Mouse (Mus musculus): ENCODE results near the gene Sik3. TPM values are rescaled to one million over a fixed set of nuclear protein-coding genes. Genes with fewer than 3 reads are reported as not detected.
"Not testable (repeated sequence)": the region's sequence is repeated elsewhere in the genome, so short reads cannot be mapped to it uniquely, and the experiment has no call there.

Gene Sik3
- polyA plus RNA-seq, 1 experiment from 2014 or later: 5.6 TPM

GRCm38 (mm10) chr9:46069013-46069412 lies 56.4 kb downstream of the Sik3 start:
- ATAC-seq (ENCODE audit: low FRiP score): no peak
- no peak overlapping the region for H3K4me2 ChIP-seq
- no peaks in the 10 kb centered on the region for H3K9me3 ChIP-seq
- H3K27ac ChIP-seq: no peak overlapping the region
- 84% methylated on average over 4 of the region's 4 CpGs for WGBS
- no peak overlapping the region for H3K4me3 ChIP-seq
- H3K4me1 ChIP-seq (replicated peaks): peaks cover 31% of the 10 kb centered on the region
- H3K9ac ChIP-seq: no peak overlapping the region
- H3K36me3 ChIP-seq: no peaks in the 10 kb centered on the region
- H3K27me3 ChIP-seq: no peaks in the 10 kb centered on the region

DNA sequence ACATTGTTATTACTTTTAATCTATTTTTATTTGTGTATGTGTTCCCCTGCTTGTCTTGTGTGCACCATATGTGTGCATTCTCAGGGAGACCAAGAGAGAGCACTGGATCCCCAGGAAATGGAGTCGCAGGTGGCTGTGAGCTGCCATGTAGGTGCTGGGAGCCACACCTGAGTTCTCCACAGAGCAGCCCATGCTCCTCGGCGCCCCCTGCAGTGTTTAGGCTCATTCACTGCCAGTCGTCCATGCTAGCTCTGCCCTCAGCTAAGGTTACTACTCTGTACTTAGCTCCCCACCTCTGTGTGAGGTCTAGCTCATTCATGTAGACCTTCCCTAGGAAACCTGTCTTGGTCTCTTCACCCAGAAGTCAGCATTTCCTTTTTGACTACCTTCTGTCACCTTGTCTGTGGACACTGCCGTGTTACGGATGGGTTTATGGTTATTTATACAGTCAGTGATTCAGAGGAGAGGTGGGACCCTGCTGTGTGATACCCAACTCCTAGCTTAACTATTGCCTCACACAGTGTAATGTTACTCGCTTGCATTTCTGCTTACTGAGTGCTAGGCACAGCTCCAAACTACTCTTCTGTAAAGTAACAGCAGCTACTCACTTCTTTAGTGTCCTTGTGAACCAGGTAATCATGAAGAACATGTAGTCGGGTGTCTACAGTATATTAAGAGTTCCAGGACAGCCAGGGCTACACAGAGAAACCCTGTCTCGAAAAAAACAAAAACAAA lies 59.6 kb downstream of the Sik3 start:
- WGBS: 75% methylated on average over 9 of the region's 9 CpGs
- Histone ChIP-seq H3K4me3 (no peak overlapping the region), H3K27ac (no peak overlapping the region), H3K4me2 (no peak overlapping the region), H3K27me3 (no peaks in the 10 kb centered on the region), H3K4me1 (replicated peaks) (peaks cover 26% of the 10 kb centered on the region), H3K36me3 (no peaks in the 10 kb centered on the region), H3K9ac (no peak overlapping the region), H3K9me3 (no peaks in the 10 kb centered on the region)
- ATAC-seq (ENCODE audit: low FRiP score): no peak

DNA sequence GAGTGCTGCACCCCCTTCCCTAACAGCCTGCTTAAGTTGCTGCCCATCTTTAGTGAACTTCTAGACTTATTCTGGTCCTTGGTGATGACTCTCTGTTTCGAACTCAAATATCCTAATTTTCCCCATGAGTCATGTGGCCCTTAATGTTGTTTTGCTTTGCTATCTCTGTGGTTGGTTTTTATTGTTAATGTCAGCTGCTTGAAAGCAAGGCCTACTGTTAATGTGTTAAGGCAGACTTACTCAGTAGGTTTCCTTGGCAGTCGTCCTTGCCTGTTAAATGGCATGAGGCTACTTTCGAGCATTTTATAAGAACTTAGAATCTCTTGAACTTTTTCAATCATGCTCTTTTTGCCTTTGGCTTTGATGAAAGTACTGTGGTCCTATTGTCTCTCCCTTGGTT lies 60.8 kb downstream of the Sik3 start:
- no peak overlapping the region for H3K4me2 ChIP-seq
- H3K36me3 ChIP-seq: no peaks in the 10 kb centered on the region
- H3K27me3 ChIP-seq: no peaks in the 10 kb centered on the region
- ATAC-seq (ENCODE audit: low FRiP score): no peak
- WGBS: 81% methylated on average over 3 of the region's 3 CpGs
- H3K4me3 ChIP-seq: no peak overlapping the region
- H3K4me1 ChIP-seq (replicated peaks): peaks cover 19% of the 10 kb centered on the region
- no peak overlapping the region for H3K9ac ChIP-seq
- H3K27ac ChIP-seq: no peak overlapping the region
- H3K9me3 ChIP-seq: no peaks in the 10 kb centered on the region

- no peaks in the 10 kb centered on the region for H3K9me3 ChIP-seq
- 73% methylated on average over 2 of the region's 2 CpGs for WGBS
- H3K4me1 ChIP-seq (replicated peaks): peaks cover 9% of the 10 kb centered on the region
- no peaks in the 10 kb centered on the region for H3K27me3 ChIP-seq
- H3K9ac ChIP-seq: no peak overlapping the region
- H3K4me2 ChIP-seq: no peak overlapping the region
- no peak overlapping the region for H3K27ac ChIP-seq
- no peak for ATAC-seq (ENCODE audit: low FRiP score)
- H3K36me3 ChIP-seq: no peaks in the 10 kb centered on the region
- no peak overlapping the region for H3K4me3 ChIP-seq
Measured at GRCm38 (mm10) chr9:46075578-46075977, 63.0 kb downstream of the Sik3 start.

GRCm38 (mm10) chr9:46082381-46082821 lies 69.8 kb downstream of the Sik3 start:
- no peak for ATAC-seq (ENCODE audit: low FRiP score)
- Histone ChIP-seq H3K9me3 (no peaks in the 10 kb centered on the region), H3K9ac (no peak overlapping the region), H3K4me2 (no peak overlapping the region), H3K4me3 (no peak overlapping the region), H3K36me3 (no peaks in the 10 kb centered on the region), H3K4me1 (replicated peaks) (peaks cover 24% of the 10 kb centered on the region), H3K27ac (no peak overlapping the region), H3K27me3 (no peaks in the 10 kb centered on the region)
- 71% methylated on average over 6 of the region's 6 CpGs for WGBS

- WGBS: 70% methylated on average over 7 of the region's 7 CpGs
- Histone ChIP-seq H3K9ac (no peak overlapping the region), H3K9me3 (no peaks in the 10 kb centered on the region), H3K27me3 (no peaks in the 10 kb centered on the region), H3K4me3 (no peak overlapping the region), H3K27ac (no peak overlapping the region), H3K4me2 (no peak overlapping the region), H3K4me1 (replicated peaks) (peaks cover 26% of the 10 kb centered on the region), H3K36me3 (no peaks in the 10 kb centered on the region)
- no peak for ATAC-seq (ENCODE audit: low FRiP score)
Measured at GRCm38 (mm10) chr9:46083490-46083893, 70.9 kb downstream of the Sik3 start.

DNA sequence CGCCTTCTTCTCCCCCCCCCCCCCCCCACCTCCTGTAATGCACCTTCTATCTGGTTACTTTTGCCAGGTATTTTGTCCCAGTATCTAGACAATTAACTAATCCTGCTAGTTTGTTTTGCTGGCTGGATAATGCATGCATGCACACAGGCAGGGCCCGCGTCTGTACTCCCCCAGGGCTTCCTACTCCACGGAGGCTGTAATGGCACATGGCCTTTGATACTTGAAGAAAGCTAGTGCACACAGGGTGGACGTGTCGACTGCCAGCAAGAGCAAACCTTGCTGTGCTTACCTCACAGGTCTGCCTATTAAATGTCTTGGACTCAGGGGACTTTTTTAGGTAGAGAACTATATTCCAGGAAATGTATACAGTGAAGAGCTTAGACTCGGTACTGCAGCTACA lies 73.3 kb downstream of the Sik3 start:
- H3K36me3 ChIP-seq: no peaks in the 10 kb centered on the region
- no peaks in the 10 kb centered on the region for H3K27me3 ChIP-seq
- no peak overlapping the region for H3K4me2 ChIP-seq
- no peak for ATAC-seq (ENCODE audit: low FRiP score)
- H3K9ac ChIP-seq: no peak overlapping the region
- H3K4me1 ChIP-seq (replicated peaks): peaks cover 26% of the 10 kb centered on the region
- no peak overlapping the region for H3K27ac ChIP-seq
- 64% methylated on average over 7 of the region's 7 CpGs for WGBS
- no peaks in the 10 kb centered on the region for H3K9me3 ChIP-seq
- H3K4me3 ChIP-seq: no peak overlapping the region

DNA sequence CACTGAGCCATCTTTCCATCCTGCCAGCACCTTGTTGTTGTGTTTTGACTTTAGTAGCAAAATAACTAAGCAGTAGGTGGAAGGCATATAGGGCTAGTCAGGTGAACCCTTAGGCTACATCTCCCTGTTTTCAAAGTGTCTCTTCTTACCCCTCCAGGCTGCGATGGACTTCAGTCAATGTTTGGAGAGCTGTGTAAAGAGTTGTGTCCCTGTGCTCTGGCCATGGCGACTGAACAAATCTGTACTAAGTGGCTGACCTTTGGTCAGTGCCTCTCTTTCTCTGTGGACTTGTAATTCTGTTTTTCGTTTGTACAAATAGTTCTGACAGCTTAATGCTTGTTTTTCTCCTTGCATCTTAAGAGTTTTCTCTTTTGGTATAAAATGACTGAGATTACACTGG lies 74.2 kb downstream of the Sik3 start:
- H3K9me3 ChIP-seq: no peaks in the 10 kb centered on the region
- no peak overlapping the region for H3K27ac ChIP-seq
- H3K4me2 ChIP-seq: no peak overlapping the region
- ATAC-seq (ENCODE audit: low FRiP score): no peak
- no peaks in the 10 kb centered on the region for H3K27me3 ChIP-seq
- no peaks in the 10 kb centered on the region for H3K36me3 ChIP-seq
- no peak overlapping the region for H3K9ac ChIP-seq
- H3K4me3 ChIP-seq: no peak overlapping the region
- H3K4me1 ChIP-seq (replicated peaks): peaks cover 25% of the 10 kb centered on the region
- 78% methylated on average over 3 of the region's 3 CpGs for WGBS

- H3K27ac ChIP-seq: no peak overlapping the region
- H3K4me1 ChIP-seq (replicated peaks): peaks cover 19% of the 10 kb centered on the region
- no peak overlapping the region for H3K4me3 ChIP-seq
- 78% methylated on average over 5 of the region's 5 CpGs for whole genome bisulfite sequencing
- H3K36me3 ChIP-seq: no peaks in the 10 kb centered on the region
- no peak overlapping the region for H3K9ac ChIP-seq
- H3K4me2 ChIP-seq: no peak overlapping the region
- no peaks in the 10 kb centered on the region for H3K9me3 ChIP-seq
- no peaks in the 10 kb centered on the region for H3K27me3 ChIP-seq
- no peak for ATAC-seq (ENCODE audit: low FRiP score)
Measured at GRCm38 (mm10) chr9:46087461-46087860, 74.8 kb downstream of the Sik3 start.

DNA sequence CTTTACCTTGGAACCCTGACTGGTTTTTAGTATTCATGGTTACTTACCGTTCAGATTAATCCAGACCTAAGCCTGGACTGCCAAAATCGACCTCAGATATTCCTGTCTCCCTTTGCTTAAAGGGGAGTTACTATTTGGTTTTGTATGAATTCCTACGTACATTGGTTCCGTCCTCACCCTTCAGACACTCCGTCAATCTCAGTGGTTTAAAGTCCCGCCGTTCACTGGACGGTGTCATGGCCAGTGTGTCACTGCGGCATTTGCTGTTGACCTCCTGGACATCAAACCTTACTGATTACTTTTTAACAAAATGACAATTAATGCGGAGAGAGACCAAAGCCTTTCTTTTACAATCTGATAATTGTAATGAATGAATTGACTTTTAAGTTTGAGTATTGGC lies 76.1 kb downstream of the Sik3 start:
- H3K4me1 ChIP-seq (replicated peaks): peaks cover 7% of the 10 kb centered on the region
- ATAC-seq (ENCODE audit: low FRiP score): no peak
- WGBS: 87% methylated on average over 10 of the region's 10 CpGs
- no peak overlapping the region for H3K4me2 ChIP-seq
- H3K9ac ChIP-seq: no peak overlapping the region
- no peak overlapping the region for H3K4me3 ChIP-seq
- H3K9me3 ChIP-seq: no peaks in the 10 kb centered on the region
- H3K36me3 ChIP-seq: no peaks in the 10 kb centered on the region
- H3K27me3 ChIP-seq: no peaks in the 10 kb centered on the region
- H3K27ac ChIP-seq: no peak overlapping the region

GRCm38 (mm10) chr9:46090066-46090465 lies 77.4 kb downstream of the Sik3 start:
- peaks cover 7% of the 10 kb centered on the region for H3K4me1 ChIP-seq (replicated peaks)
- no peak overlapping the region for H3K9ac ChIP-seq
- 53% methylated on average over 4 of the region's 4 CpGs for WGBS
- no peak overlapping the region for H3K27ac ChIP-seq
- H3K4me3 ChIP-seq: no peak overlapping the region
- no peak for ATAC-seq (ENCODE audit: low FRiP score)
- no peaks in the 10 kb centered on the region for H3K27me3 ChIP-seq
- no peaks in the 10 kb centered on the region for H3K9me3 ChIP-seq
- H3K4me2 ChIP-seq: no peak overlapping the region
- H3K36me3 ChIP-seq: no peaks in the 10 kb centered on the region

DNA sequence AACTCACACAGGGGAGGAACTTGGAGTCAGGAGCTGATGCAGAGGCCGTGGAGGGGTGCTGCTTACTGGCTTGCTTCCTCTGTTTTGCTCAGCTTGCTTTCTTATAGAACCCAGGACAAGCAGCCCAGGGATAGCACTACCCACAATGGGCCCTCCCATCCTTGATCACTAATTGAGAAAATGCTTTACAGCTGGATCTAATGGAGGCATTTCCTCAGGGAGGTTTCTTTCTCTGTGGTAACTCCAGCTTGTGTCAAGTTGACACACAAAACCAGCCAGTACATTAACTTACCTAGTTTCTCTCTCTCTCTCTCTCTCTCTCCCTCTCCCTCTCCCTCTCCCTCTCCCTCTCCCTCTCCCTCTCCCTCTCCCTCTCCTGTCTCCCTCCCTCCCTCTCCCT lies 78.5 kb downstream of the Sik3 start:
- not testable (repeated sequence) for H3K4me2 ChIP-seq
- 71% methylated on average over 1 of the region's 1 CpGs for WGBS

DNA sequence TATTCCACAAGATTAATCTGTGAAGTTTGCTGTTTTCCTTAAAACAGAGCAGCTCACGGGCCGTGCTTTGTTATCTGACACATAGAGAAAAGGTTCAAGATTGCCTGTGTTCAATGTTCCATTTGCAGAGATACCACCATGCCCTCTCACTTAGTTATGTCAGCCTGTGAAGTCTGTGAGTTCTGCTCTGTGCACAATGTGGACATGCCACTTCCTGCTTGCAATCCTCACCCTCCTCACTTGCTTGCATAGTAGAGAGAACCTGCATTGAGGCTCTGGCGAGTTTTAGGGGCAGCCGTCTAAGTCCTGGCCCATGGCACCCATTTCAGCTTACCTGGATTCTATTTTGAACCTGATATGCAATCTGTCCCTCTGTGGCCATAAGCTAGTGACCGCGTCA lies 80.0 kb downstream of the Sik3 start:
- Histone ChIP-seq H3K36me3 (no peaks in the 10 kb centered on the region), H3K4me3 (no peak overlapping the region), H3K9ac (no peak overlapping the region), H3K27me3 (no peaks in the 10 kb centered on the region), H3K27ac (no peak overlapping the region), H3K4me2 (no peak overlapping the region), H3K4me1 (replicated peaks) (0 out of 2 replicates have a peak, but pooled peaks cover under 1% of the 10 kb centered on the region), H3K9me3 (no peaks in the 10 kb centered on the region)
- ATAC-seq (ENCODE audit: low FRiP score): no peak
- 95% methylated on average over 6 of the region's 6 CpGs for WGBS

More for the DNA sequence above, 78.5 kb downstream of the Sik3 start:
- H3K4me1 ChIP-seq (replicated peaks); H3K9ac ChIP-seq; H3K9me3 ChIP-seq; H3K36me3 ChIP-seq; ATAC-seq (ENCODE audit: low FRiP score); H3K27me3 ChIP-seq; H3K4me3 ChIP-seq; H3K27ac ChIP-seq: not testable (repeated sequence)
